Mouse (Mus musculus): ENCODE results near the gene Gdpd3. TPM values are rescaled to one million over a fixed set of nuclear protein-coding genes. Genes with fewer than 3 reads are reported as not detected.

Gene Gdpd3
- total RNA-seq, 2 experiments from 2014 or later: 3.1 to 3.8 TPM

DNA sequence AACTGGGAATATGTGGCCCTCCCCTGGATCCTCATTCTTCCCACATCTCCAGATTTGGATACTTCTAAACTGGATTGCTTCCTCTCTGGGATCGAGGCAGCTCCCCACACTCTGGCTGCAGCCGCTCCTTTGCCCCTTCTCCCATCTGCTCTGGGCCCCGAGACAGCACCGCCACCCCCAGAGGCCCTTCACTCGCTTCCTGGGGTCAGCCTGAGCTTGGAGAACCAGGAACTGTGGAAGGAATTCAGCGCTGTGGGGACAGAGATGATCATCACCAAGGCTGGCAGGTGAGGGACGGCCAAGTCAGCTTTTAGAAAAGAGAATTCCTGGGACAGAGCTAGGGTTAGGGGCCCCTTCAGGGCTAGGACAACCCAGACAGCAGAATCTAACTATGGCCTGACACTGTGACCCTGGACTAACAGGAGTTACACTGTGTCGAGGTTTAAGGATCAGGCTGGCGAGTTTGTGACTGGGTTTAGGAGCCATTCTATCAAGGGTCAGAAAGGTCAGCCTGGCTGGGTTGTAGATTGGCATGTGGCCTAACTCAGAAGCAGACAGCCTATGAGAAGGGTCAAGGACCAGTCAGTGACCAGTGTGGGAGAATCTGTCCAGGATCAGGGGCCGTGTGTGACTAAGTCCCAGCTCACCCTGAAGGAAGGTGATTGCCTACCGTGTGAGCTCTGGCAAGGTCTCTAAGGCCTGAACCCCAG lies 15.7 kb downstream of the Gdpd3 start:
- no peak for DNase-seq
- intact Hi-C loops (cut with DNase I): no loop called here

DNA sequence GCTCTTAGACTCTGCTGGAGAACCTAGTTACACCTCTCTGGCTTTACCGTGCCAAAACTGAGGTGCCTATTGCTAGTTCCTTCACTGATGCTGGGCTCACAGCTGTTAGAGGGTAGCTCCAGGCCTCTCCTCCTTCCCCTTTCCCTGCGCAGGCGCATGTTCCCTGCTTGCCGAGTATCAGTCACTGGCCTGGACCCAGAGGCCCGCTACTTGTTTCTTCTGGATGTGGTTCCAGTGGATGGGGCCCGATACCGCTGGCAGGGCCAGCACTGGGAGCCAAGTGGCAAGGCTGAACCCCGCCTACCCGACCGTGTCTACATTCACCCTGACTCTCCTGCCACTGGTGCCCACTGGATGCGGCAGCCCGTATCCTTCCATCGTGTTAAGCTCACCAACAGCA lies 16.6 kb downstream of the Gdpd3 start:
- intact Hi-C loops (cut with DNase I): no loop called here
- DNase-seq: no peak

DNA sequence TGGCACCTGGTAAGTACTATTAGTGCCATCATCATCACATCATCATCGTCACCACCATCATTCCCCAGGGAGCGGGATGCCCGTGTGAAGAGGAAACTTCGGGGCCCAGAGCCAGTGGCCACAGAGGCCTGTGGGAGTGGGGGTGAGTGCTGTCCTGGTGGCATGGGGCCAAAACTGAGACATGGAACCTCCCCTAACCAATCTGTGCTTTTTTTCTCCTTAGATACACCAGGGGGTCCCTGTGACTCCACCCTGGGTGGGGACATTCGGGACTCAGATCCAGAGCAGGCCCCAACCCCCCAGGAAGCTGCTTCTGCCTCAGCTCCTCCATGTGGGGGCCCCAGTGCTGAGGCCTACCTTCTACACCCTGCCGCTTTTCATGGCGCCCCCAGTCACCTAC lies 18.3 kb downstream of the Gdpd3 start:
- intact Hi-C loops (cut with DNase I): no loop called here
- DNase-seq: no peak

DNA sequence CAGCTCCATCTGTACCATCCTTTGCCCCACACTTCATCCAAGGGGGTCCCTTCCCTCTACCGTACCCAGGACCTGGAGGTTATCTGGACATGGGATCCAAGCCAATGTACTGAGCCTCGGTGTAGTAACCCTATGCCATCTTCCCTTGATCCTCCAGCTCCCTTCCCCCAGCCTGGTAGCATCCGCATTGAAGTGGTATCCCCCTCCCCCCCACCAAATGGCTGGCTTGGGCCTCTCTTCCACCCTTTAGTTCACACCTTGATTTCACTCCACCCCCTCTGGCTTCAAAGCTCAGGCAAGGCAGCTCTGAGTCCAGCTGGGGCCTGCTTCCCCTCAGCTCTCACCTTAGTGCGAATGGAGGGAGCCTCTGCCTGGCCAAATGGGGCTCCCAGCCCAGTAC lies 18.9 kb downstream of the Gdpd3 start:
- no peak for DNase-seq

DNA sequence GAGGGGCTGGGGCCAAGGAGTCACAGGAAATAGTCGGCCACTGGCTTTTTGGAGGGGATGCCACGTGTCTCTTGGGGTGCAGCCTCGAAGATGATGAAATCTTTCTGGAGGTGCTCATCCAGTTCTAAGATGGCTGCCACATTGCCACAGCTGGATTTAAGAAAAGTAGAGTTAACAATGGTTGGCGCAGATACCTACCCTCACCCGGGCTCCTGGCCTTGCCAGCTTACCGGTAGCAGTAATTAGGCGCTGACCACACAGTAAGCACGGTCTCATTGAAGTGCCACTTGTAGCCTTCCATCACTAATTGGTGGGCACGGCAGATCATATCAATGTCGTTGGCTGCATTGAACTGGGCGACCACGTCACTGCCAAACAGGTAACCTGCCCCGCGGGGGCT lies 20.0 kb downstream of the Gdpd3 start:
- intact Hi-C loops (cut with DNase I): no loop called here
- no peak for DNase-seq

More for the DNA sequence above, 18.9 kb downstream of the Gdpd3 start:
- intact Hi-C loops (cut with DNase I): no loop called here

DNA sequence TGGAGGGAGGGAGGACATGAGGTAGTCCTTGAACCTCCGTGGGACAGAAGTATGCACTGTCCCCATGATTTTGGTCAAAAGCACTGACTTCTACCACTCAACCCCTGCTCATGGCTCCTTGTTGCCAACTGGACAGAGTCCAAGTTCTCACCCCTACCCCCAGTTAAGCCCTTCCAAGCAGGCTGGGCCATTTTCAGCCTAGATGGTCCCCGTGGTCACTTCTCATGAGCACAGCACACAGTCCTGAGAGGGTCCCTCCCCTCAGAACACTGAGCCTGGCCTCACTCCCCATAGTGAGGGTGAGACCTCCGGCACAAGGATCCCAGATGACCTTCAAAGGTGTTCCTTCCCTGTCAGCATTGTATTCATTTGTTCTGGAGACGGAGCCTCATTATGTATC lies 23.0 kb downstream of the Gdpd3 start:
- no peak for DNase-seq
- intact Hi-C loops (cut with DNase I): no loop called here

DNA sequence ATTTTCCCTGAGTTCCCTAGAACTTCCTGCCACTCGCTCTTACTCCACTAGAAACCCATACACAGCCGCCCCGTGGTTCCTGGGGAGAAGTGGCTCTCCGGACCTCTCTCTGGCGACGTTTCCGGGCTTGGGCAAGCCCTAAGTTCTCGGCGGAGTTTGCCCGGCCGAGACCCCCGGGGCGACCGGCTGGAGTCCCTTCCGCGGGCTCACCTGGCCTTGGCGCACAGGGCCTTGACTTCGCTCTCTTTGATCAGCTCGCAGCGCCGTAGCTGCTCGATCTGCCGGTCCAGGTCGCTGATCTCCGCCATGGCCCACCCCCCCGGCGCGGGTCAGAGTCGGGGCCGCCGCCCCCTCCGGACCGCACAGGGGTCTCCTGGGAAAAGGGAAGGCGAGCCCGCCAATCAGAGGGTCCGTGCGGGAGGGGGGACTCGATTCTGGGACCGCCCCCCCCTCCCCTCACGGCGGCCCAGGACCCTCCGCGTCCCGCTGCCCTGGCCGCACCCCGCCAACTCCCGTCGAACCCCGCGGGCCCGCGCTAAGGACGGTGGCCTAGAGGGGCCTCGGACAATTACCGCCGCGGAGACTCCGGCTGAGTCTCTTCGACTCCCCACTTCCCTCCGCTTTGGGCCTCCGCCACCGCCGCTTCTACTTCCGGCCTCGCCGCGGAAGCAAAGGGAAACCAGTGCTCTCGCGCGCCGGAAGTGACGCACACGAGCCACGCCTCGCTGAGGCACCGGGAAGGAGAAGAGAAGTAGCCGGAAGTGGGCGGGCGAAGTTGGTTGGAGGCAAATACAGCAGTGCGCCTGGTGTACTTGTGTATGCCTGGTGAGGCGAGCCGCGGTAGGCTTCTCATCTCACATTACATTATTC lies 26.0 kb downstream of the Gdpd3 start, which contains the start of gene Ppp4c:
Gene Ppp4c (minus strand): TSS at position 646 of the 870 bp plus-strand sequence.
- intact Hi-C loops (cut with DNase I): loop anchor here (10.0 kb wide), 2 partner anchors 553 to 683 kb away; partner anchors contain the start of genes Fbrs and Zfp768
- DNase-seq: peak; percentile 97 to 98

DNA sequence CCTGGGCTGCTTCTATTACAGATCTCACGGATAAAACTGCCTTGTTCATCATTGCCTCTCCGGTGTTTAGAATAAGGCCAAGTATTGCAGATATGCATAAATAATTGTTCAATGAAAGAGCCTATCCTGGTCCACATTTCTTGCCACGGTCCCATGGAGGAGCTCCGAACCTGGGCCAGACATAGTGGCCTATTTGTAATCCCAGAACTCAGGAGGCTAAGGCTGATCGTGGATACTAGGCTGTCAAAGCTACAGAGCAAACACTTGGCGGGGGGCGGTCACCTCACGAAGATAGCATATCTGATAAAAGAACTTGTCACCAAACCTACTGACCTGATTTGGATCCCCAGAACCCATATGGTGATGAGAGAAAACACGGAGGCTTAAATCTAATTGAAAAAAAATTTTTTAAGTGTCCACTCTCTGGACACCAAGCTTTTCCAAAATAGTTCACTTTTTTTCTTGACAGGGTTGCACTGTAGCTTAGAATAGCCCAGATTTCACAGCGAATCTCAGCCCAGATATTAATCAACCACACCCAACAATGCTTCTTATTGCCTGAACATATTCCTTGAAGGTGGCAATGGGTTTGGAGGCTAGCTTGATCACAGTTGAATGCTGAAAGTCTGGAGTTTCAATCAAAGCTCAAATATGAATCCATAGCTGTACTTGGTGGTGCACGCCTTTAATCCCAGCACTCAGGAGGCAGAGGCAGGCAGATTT lies 26.7 kb downstream of the Gdpd3 start:
- DNase-seq: no peak
- intact Hi-C loops (cut with DNase I): loop anchor here (10.0 kb wide), 2 partner anchors 552 to 682 kb away; partner anchors contain the start of genes Fbrs and Zfp768

DNA sequence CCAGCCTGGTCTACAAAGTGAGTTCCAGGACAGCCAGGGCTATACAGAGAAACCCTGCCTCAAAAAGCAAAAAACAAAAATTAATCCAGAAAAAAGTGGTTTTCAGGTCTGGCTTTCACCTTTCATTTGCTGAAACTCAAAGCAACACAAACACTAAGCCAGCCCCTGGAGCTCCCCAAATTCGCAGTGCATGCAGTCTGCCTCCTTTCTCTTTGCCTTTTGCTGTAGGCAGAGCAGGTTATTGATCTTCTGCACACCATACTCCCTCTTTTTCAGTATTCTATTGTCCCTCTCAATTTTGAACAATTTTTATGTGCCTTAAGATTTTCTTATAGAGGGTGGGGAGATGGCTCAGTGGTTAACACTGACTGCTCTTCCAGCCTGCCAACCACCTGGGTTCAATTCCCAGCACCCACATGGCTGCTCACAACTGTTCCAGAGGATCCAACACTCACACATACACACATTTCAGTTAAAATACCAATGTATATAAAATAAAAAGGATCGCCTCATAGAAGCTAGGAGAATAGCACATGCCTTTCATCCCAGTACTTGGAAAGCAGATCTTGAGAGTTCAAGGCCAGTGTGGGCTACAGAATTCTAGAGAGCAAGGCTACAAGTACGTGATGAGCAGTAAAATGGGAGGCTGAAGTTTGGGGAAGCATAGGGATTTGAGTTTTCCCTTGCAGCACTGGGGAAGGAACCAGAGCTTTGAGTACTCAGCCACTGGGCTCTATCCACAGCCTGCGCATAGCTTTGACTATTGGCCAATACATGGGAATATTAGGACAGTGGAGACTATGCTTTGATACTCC lies 27.5 kb downstream of the Gdpd3 start:
- DNase-seq: no peak
- intact Hi-C loops (cut with DNase I): loop anchor here (10.0 kb wide), 2 partner anchors 551 to 681 kb away; partner anchors contain the start of genes Fbrs and Zfp768

DNA sequence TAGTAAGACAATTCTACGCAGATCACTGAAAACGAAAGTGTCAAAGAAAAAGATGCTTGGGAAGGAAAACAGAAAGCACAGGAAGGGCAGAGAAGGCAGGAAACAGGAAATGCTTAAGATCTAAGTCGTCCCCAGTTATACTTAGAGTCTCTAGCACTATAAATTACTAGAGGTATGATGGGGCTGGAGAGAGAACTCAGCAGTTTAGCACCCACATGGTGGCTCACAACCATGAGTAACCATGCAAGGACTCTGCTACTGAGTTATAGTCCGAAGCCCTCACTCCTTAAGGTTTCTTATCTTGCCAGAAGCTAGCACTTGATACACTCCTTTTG lies 28.1 kb downstream of the Gdpd3 start:
- intact Hi-C loops (cut with DNase I): loop anchor here (10.0 kb wide), 2 partner anchors 551 to 681 kb away; partner anchors contain the start of genes Fbrs and Zfp768
- DNase-seq: no peak

DNA sequence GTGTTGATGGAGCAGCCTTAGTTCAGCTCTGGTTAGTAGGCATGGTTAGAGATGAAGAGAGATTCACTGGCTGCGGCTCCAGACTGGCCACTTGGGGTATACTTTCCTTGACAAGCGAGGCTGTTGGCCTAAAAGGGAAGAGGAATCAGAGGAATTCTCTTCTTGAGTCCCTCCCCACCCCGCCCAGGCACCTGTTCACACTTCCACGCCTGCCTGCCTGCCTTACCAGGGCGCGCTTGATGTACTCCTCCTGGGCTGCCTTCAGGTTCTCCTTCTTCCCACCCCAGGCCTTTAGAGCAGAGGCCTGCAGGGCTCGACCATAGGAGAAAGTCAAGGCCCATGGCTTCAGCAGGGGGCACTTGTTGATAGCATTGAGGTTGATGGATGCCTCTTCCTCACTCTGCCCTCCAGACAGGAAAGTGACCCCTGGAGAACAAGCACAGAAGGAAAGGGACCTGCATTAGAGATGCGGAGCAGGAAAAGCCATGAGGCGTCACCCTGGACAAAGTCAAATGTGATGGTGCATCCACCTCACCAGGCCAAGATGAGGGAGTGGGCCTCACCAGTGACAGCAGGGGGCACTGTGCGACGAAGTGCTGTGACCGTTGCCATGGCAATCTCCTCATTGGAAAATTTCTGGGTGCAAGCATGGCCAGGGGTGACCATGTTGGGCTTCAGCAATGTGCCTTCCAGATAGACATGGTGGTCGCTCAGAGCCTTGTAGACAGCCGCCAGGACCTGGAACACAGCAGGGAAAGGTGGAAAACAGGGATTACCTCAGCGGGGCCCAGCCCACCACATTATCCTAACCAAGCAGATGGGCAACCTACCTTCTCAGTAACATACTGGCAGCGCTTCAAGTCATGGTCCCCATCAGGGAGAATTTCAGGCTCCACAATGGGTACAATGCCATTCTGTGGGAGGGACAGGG lies 29.5 kb downstream of the Gdpd3 start:
- DNase-seq: no peak
- intact Hi-C loops (cut with DNase I): loop anchor here (10.0 kb wide), 2 partner anchors 549 to 679 kb away; partner anchors contain the start of genes Fbrs and Zfp768

DNA sequence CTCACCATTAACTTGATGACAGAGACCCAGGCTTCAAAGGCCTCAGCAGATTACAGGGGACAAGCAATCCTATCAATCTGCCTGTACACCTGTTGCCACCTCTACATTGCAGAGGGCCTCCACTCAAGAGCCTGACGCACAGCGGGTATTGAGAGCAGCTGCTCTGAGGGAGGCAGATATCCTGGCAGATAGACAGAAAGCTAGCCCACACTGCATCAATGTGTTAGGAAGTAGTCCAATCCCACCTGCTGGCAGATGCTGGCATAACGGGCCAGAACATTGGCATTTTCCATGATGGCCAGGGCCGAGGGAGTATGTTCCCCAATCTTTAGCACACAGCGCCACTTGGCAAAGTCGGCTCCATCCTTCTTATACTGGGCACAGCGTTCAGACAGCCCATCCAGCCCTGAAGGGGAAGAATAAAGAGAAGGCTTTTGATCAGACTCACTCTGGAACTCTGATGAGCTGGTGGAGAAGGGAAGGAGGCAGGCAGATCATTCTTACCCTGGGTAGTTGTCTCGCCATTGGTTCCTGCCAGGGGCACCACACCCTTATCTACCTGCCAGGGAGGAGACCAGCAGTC lies 30.3 kb downstream of the Gdpd3 start:
- DNase-seq: no peak
- intact Hi-C loops (cut with DNase I): loop anchor here (10.0 kb wide), 2 partner anchors 548 to 678 kb away; partner anchors contain the start of genes Fbrs and Zfp768

DNA sequence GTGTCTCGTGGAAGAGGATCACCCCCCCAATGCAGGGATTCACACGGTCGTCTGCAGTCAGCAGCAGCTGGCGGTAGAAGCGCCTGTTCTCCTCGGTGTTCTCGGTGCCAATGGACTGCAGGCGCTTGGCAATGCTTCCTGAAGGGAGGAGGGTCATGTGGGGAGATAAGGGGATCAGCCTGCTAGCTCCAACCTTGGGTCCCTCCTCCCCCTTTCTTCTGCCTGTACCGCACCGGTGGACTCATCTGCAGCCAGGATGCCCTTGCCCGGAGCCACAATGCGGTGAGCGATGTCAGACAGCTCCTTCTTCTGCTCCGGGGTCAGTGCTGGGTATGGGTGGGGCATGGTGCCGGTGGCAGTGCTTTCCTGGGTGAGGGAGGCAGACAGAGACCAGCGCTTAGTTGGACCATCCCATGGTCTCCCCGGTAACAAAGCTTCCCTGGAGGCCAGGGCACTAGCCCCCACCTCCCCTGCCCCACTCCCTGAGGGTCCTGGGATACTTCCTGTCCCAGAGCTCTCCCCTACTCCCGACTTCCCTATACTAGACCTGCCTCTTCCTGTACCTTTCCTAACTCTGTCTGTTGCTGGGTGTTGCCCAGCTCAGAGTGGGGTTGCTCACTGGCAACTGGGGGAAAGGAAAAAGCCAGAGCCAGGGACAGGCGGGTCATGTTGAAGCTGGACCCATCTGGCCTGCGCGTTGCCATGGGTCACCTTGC lies 31.4 kb downstream of the Gdpd3 start, which contains the start of gene Fam57b:
Gene Fam57b (plus strand): TSS at position 258 of the 716 bp plus-strand sequence.
- DNase-seq: peak; percentile 55 to 62
- intact Hi-C loops (cut with DNase I): loop anchor here (10.0 kb wide), 2 partner anchors 547 to 677 kb away; partner anchors contain the start of genes Fbrs and Zfp768

DNA sequence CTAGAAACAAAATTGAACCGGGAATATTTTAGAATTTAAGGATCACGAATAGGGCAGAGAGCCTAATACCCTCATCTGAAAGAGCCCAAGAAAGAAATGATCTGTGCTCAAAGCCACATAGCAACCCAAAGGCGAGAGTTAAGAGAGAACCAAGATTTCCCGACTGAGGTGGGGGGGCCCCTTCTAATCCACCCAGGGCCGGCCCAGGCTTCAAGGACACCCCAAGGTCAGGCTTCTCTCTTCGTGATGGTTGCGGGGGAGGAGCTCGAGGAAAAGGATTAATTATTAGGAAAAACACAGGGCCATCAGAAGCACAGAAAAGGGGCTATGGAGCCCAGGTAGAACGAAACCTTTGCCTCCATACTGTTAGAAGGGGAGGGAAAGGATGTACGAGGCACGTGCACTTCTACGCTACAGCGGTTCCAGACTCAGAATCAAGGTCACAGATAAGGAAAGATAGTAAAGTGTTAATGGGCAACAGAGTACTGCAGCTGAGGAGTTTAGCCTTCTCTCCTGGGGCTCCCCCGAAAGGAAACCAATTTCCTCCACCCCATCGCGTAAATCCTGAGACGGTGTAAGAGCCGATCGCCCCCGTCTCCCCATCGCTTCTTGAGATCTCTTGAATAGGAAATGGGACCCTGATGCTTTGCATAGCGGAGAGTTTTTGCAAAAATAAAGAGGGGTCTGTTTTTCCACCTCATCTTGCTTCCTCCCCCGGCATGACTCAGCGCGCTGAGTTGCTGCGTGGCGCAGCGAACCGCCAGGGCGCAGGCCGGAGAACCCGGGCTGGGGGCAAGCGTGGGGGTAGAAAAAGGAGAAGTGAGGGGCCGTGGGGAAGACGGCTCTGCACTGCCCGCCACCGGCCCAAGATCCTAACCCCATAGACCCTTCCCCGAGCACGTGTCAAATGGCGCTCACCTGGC lies 32.3 kb downstream of the Gdpd3 start:
- intact Hi-C loops (cut with DNase I): loop anchor here (10.0 kb wide), 2 partner anchors 546 to 676 kb away; partner anchors contain the start of genes Fbrs and Zfp768
- peak in 1 of 2 experiments; percentile 53 for DNase-seq

DNA sequence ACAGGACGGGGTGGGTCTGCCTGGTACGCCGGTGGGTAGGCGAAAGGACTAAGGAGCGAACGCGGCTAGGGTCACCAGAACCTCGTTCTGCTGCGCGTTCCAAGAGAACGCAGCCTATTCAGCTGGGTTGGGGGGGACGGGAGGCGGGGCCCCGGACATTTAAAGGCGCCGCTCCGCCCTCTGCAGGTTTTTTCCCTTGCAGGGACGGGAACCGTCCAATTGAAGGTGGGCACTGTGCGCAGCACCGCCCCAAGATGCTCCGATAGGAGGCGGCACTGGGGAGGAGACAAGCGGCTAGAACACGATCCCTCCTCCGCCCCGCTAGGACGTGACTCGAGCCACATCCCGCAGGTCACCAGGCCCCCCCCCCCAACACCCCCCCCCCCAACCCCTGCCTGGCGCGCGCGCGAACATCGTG lies 32.9 kb downstream of the Gdpd3 start:
- peak; percentile 96 to 97 for DNase-seq
- intact Hi-C loops (cut with DNase I): loop anchor here (10.0 kb wide), 2 partner anchors 546 to 676 kb away; partner anchors contain the start of genes Fbrs and Zfp768

Data from heart, postnatal 14 days (tissue).